Mouse (Mus musculus) right cerebral cortex, adult 18-20 months (tissue): Measurements from ENCODE around the gene Fat3.
A peak's percentile ranks its signal among the peaks of the same experiment; 100 is the strongest.

Experiments used
- DNase-seq: peaks from one replicate; pipeline ENCODE4 v3.0.0; 2022; ENCODE audit warnings: mixed read lengths

Fat3 gene

GRCm38 (mm10) chr9:15994762-15995161 lies 506.3 kb downstream of the Fat3 start:
- DNase-seq: no peak

DNA sequence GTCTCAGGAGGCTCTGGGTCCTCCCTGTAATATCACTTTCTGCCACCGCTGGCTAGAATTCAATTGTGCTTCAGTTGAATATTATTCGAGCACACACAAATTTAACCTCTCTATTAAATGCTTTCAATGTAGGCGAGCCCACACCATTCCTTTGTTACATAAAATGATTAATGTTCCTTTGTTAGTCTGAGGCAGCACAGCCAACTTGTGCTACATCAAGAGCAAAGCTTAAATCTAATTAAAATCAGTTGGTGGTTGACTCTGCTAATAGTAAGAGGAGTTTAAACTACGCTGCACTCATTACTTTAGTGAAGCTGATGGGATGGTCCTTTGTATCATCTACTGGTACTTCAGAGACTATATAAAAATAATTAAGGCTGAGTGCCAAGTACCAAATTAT lies 506.9 kb downstream of the Fat3 start:
- DNase-seq: no peak

GRCm38 (mm10) chr9:15992158-15992846 lies 508.8 kb downstream of the Fat3 start:
- no peak for DNase-seq

GRCm38 (mm10) chr9:15978317-15978716 lies 522.8 kb downstream of the Fat3 start:
- no peak for DNase-seq

DNA sequence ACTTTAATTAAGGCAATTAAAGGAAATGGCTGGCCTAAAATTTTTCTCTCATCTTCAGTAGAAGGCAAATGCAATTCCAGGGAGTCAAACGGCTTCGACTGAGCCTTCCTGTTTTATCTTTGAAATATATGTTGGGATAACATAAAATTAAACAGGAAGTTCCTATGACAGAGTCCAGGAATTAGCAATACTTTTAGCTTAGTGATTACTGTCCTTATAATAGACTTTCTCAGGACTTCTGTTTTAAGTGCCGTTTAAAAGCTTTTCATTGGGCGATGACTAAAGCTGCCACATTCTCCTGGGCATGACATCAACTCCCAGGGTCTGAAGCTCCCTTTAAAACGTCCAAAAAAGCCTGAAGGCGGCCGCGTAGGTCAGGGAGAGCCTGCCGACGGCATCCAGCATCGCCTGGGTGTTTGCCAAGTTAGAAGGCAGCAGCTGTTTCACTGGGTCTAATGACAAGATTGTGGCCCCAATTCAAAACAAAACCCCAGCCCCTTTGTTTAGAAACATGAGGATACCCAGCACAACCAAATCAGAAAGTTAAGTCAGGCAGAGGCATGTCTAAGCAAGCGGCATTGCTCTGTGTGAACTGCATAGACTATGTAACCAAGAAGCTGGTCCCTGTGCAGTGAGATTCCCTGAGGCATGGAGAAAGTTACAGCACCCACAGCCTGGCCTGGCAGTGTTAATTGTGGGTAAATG lies 524.0 kb downstream of the Fat3 start:
- DNase-seq: no peak

- DNase-seq: no peak
These were observed 525.1 kb downstream of the Fat3 start for GRCm38 (mm10) chr9:15975999-15976398.

DNA sequence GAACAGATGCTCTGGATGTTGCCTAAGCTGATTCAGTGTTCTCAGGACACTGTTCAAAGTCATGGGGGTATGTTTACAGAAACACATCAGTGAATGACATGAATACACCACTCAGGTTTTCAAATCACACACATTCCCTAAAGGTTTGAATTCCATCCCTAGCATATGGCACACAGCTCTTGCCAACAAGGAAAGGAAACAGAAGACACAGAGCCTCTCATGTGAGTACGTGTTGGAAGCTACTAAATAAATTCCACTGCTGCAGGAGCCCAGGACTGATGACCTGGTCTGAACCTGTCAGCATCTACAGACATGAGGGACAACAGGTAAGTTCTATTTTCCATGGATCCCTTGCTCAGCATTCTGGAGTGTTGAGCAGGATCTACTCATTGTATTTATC lies 528.9 kb downstream of the Fat3 start:
- no peak for DNase-seq

DNA sequence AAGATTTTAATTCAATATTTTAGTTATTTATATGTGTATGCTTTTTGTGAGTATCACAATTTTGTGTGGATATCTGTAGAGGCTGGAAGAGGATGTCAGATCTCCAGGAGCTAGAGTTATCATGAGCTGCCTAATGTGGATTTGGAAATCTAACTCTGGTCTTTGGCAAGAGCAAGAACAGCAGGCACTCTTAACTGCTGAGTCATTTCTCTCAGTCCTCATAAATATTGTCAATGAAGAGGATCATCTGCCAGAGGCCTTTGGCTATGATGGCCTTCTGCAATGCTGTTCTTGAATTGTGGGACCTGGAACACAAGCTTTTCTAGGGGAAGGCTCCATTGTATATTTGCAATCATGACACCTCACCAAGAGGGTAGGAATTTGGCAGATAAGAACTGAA lies 529.7 kb downstream of the Fat3 start:
- DNase-seq: no peak

DNA sequence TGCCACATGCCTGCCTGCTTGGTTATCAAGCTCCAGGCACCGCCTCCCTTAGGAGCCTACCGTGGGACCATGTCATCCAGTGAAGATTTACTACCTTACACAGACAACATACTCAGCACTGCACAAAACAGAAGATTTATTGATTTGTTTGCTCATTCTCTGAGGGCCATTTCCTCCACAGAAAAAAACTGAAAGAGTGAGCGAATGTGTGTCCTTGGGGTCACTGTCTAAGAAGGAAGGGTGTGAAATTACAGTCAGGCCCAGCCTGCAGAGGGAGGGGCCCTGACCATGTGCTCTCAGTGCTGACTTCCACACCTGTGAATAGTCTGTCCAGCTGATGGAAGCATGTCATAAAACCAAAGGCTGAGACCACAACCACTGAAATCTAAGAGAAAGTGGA lies 536.9 kb downstream of the Fat3 start:
- no peak for DNase-seq

DNA sequence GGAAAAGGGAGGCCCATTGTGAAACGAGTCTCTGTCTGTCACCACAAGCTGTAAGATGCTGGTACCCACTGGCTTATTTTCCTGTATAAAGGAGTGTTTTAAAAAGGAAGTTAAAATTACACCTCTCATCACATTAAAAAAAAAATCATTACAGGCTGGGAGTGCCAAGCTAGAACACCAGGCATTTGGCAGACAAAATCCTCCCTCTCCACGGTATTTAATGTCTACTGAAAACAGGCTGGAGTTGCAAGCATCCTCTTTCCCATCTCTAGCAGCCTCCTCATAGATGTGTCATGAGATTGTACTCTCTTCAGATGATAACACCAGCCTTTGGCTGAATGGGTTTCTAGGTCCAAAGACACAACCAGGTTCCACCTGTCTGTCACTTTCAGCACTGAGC lies 538.2 kb downstream of the Fat3 start:
- peak; percentile 30 for DNase-seq

DNA sequence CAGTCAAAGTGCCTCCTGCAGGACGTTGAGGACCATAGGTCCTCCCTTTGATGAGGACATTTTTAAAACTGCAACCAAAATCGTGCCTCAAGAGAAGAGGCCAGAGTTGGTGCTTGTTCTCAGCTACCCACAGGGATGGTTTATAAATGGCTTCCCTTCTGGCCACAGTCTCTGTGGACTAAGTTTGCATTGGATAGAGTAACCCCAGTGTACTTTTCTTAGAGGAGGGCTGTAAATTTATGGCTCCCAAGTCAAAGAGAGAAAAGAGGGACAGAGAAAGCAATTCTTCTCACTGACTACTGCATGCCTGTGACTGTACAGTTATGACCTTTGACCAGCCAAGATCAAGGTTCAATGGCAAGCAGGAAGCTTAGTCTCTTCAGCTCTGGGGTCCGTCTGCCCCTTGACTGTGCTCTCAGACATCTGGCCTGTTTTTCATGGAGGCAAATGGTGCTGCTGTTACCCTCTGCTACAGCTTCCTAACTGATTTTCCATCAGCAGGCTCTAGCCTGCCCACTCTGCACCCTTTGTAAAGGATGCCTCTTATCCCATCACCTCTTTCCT lies 542.8 kb downstream of the Fat3 start:
- DNase-seq: no peak

- DNase-seq: no peak
These were observed 543.3 kb downstream of the Fat3 start for GRCm38 (mm10) chr9:15957816-15958215.

DNA sequence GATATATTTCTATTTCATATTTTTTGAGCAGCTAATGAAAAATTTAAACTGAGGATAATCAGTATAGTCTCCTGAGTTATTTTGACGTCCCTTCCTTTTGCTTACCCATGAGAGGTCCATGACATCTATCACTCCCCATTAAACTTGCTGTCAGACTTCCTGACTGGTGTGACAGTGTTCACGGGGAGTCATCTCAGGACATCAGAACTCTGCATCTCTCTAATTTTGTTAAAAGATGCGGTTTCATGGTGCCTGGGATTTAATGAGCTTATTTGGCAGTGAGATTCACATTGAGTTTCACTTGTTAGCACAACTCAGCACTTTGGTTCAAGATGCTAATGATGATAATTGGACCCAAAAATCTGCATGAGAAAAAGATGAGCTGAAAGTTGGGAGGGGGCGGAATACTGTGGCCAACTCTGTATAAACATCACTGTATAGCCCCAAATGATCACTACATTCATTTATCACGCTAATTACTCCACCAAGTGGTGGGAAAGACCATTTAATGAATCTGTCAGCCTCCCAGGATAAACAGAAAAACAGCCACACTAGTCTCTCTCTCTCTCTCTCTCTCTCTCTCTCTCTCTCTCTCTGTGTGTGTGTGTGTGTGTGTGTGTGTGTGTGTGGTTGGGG lies 545.8 kb downstream of the Fat3 start:
- no peak for DNase-seq

- no peak for DNase-seq
These were observed 546.8 kb downstream of the Fat3 start for GRCm38 (mm10) chr9:15954338-15954704.

GRCm38 (mm10) chr9:15953585-15954337 lies 547.3 kb downstream of the Fat3 start:
- DNase-seq: peak; percentile 15

GRCm38 (mm10) chr9:15948086-15948485 lies 553.0 kb downstream of the Fat3 start:
- no peak for DNase-seq

GRCm38 (mm10) chr9:15944182-15944581 lies 556.9 kb downstream of the Fat3 start:
- DNase-seq: no peak

- DNase-seq: no peak
These were observed 557.5 kb downstream of the Fat3 start for GRCm38 (mm10) chr9:15943486-15944153.

- no peak for DNase-seq
These were observed 559.3 kb downstream of the Fat3 start for GRCm38 (mm10) chr9:15941818-15942217.

GRCm38 (mm10) chr9:15940933-15941673 lies 560.0 kb downstream of the Fat3 start:
- no peak for DNase-seq

DNA sequence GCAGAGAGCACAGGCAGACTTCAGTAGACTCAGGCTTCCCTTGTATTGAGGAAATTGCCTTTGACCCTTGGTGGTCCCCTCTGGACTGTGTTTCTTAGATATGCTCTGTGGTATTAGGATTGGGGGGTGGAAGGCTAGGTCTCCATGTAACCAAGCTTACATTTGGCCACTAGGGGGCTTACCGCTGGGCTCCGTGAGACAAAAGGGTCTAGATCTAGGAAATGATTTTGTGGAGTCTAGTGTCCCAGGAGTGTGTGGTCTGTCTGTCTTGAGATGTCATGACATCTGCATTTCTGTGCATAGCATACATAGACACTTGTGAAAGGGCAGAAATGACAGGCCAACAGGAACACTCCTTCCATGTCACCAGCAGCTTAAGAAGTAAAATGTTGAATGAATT lies 561.5 kb downstream of the Fat3 start:
- DNase-seq: no peak
